Mouse (Mus musculus): ENCODE measurements around the gene Selenoh. TPM values are rescaled to one million over a fixed set of nuclear protein-coding genes. Genes with fewer than 3 reads are reported as not detected.
A peak's percentile ranks its signal among the peaks of the same experiment; 100 is the strongest.

Gene Selenoh
- polyA plus RNA-seq, 1 experiment from 2014 or later: 419 TPM

GRCm38 (mm10) chr2:84711898-84712297 is 41.3 kb upstream of the Selenoh start:
- no peak for ATAC-seq (ENCODE audit: insufficient read depth)
- no peaks in the 10 kb centered on the region for H3K9me3 ChIP-seq (ENCODE audit: low read depth, low read length)

GRCm38 (mm10) chr2:84707523-84707922 is 37.0 kb upstream of the Selenoh start:
- H3K27me3 ChIP-seq (ENCODE audit: insufficient read depth, low read length): no peaks in the 10 kb centered on the region

More at GRCm38 (mm10) chr2:84711898-84712297, 41.3 kb upstream of the Selenoh start:
- Histone ChIP-seq H3K4me2 (no peak overlapping the region), H3K4me3 (ENCODE audit: low read depth, low read length) (no peak overlapping the region), H3K27ac (ENCODE audit: low read depth) (no peak overlapping the region), H3K27me3 (ENCODE audit: insufficient read depth, low read length) (no peaks in the 10 kb centered on the region), H3K9ac (no peak overlapping the region), H3K36me3 (ENCODE audit: insufficient read depth) (peaks cover 46% of the 10 kb centered on the region), H3K4me1 (ENCODE audit: insufficient read depth) (no peaks in the 10 kb centered on the region)
- TF ChIP-seq CTCF (IDR thresholded peaks at IDR 0.05; ENCODE audit: low read depth): no peak
- WGBS: 92% methylated on average over 2 of the region's 2 CpGs
- DNase-seq: no peak

GRCm38 (mm10) chr2:84705295-84705694 is 34.7 kb upstream of the Selenoh start:
- Histone ChIP-seq H3K4me3 (ENCODE audit: low read depth, low read length) (no peak overlapping the region), H3K9me3 (ENCODE audit: low read depth, low read length) (no peaks in the 10 kb centered on the region), H3K4me1 (ENCODE audit: insufficient read depth) (no peaks in the 10 kb centered on the region), H3K4me2 (no peak overlapping the region), H3K36me3 (ENCODE audit: insufficient read depth) (peaks cover 59% of the 10 kb centered on the region), H3K27me3 (ENCODE audit: insufficient read depth, low read length) (no peaks in the 10 kb centered on the region), H3K27ac (ENCODE audit: low read depth) (no peak overlapping the region), H3K9ac (no peak overlapping the region)
- DNase-seq: no peak
- 89% methylated on average over 1 of the region's 1 CpGs for WGBS
- no peak for ATAC-seq (ENCODE audit: insufficient read depth)
- TF ChIP-seq CTCF (IDR thresholded peaks at IDR 0.05; ENCODE audit: low read depth): no peak

More at GRCm38 (mm10) chr2:84707523-84707922, 37.0 kb upstream of the Selenoh start:
- ATAC-seq (ENCODE audit: insufficient read depth) (no peak), DNase-seq (no peak)
- no peak overlapping the region for H3K9ac ChIP-seq
- H3K4me1 ChIP-seq (ENCODE audit: insufficient read depth): no peaks in the 10 kb centered on the region
- no peak overlapping the region for H3K4me3 ChIP-seq (ENCODE audit: low read depth, low read length)
- H3K9me3 ChIP-seq (ENCODE audit: low read depth, low read length): no peaks in the 10 kb centered on the region
- peaks cover 63% of the 10 kb centered on the region for H3K36me3 ChIP-seq (ENCODE audit: insufficient read depth)
- no peak for TF ChIP-seq CTCF (IDR thresholded peaks at IDR 0.05; ENCODE audit: low read depth)
- no peak overlapping the region for H3K27ac ChIP-seq (ENCODE audit: low read depth)
- H3K4me2 ChIP-seq: no peak overlapping the region
- 75% methylated on average over 1 of the region's 1 CpGs for WGBS

- Histone ChIP-seq H3K9me3 (ENCODE audit: low read depth, low read length) (no peaks in the 10 kb centered on the region), H3K27ac (ENCODE audit: low read depth) (no peak overlapping the region), H3K4me2 (no peak overlapping the region), H3K36me3 (ENCODE audit: insufficient read depth) (peaks cover 50% of the 10 kb centered on the region), H3K27me3 (ENCODE audit: insufficient read depth, low read length) (no peaks in the 10 kb centered on the region), H3K9ac (no peak overlapping the region), H3K4me3 (ENCODE audit: low read depth, low read length) (no peak overlapping the region), H3K4me1 (ENCODE audit: insufficient read depth) (no peaks in the 10 kb centered on the region)
- ATAC-seq (ENCODE audit: insufficient read depth) (no peak), DNase-seq (no peak)
- no peak for TF ChIP-seq CTCF (IDR thresholded peaks at IDR 0.05; ENCODE audit: low read depth)
- WGBS: 82% methylated on average over 5 of the region's 5 CpGs
Measured at GRCm38 (mm10) chr2:84704329-84704728, 33.8 kb upstream of the Selenoh start.

GRCm38 (mm10) chr2:84703497-84703896 is 32.9 kb upstream of the Selenoh start:
- no peak overlapping the region for H3K4me3 ChIP-seq (ENCODE audit: low read depth, low read length)
- DNase-seq (no peak), ATAC-seq (ENCODE audit: insufficient read depth) (no peak)
- no peak overlapping the region for H3K9ac ChIP-seq
- no peaks in the 10 kb centered on the region for H3K27me3 ChIP-seq (ENCODE audit: insufficient read depth, low read length)
- H3K27ac ChIP-seq (ENCODE audit: low read depth): no peak overlapping the region
- no peaks in the 10 kb centered on the region for H3K9me3 ChIP-seq (ENCODE audit: low read depth, low read length)
- TF ChIP-seq CTCF (IDR thresholded peaks at IDR 0.05; ENCODE audit: low read depth): no peak
- WGBS: 93% methylated on average over 1 of the region's 1 CpGs
- peaks cover 51% of the 10 kb centered on the region for H3K36me3 ChIP-seq (ENCODE audit: insufficient read depth)
- H3K4me2 ChIP-seq: no peak overlapping the region
- no peaks in the 10 kb centered on the region for H3K4me1 ChIP-seq (ENCODE audit: insufficient read depth)

- peak; percentile 80 for DNase-seq
- no peak overlapping the region for H3K27ac ChIP-seq (ENCODE audit: low read depth)
- H3K4me3 ChIP-seq (ENCODE audit: low read depth, low read length): no peak overlapping the region
- H3K9me3 ChIP-seq (ENCODE audit: low read depth, low read length): no peaks in the 10 kb centered on the region
- WGBS: 76% methylated on average over 5 of the region's 5 CpGs
- no peaks in the 10 kb centered on the region for H3K4me1 ChIP-seq (ENCODE audit: insufficient read depth)
- H3K4me2 ChIP-seq: no peak overlapping the region
- no peak overlapping the region for H3K9ac ChIP-seq
- ATAC-seq (ENCODE audit: insufficient read depth): peak; percentile 76
- H3K36me3 ChIP-seq (ENCODE audit: insufficient read depth): peaks cover 79% of the 10 kb centered on the region
- TF ChIP-seq CTCF (IDR thresholded peaks at IDR 0.05; ENCODE audit: low read depth): no peak
- no peaks in the 10 kb centered on the region for H3K27me3 ChIP-seq (ENCODE audit: insufficient read depth, low read length)
Measured at GRCm38 (mm10) chr2:84695007-84695695, 24.6 kb upstream of the Selenoh start.

- H3K4me1 ChIP-seq (ENCODE audit: insufficient read depth): no peaks in the 10 kb centered on the region
- H3K4me2 ChIP-seq: no peak overlapping the region
- TF ChIP-seq CTCF (IDR thresholded peaks at IDR 0.05; ENCODE audit: low read depth): no peak
- no peaks in the 10 kb centered on the region for H3K27me3 ChIP-seq (ENCODE audit: insufficient read depth, low read length)
- no peak overlapping the region for H3K4me3 ChIP-seq (ENCODE audit: low read depth, low read length)
- WGBS: 90% methylated on average over 12 of the region's 12 CpGs
- H3K27ac ChIP-seq (ENCODE audit: low read depth): no peak overlapping the region
- DNase-seq: no peak
- no peaks in the 10 kb centered on the region for H3K9me3 ChIP-seq (ENCODE audit: low read depth, low read length)
- H3K36me3 ChIP-seq (ENCODE audit: insufficient read depth): peaks cover 93% of the 10 kb centered on the region
- H3K9ac ChIP-seq: no peak overlapping the region
- ATAC-seq (ENCODE audit: insufficient read depth): no peak
Measured at GRCm38 (mm10) chr2:84690050-84690449, 19.5 kb upstream of the Selenoh start.

All from lung, embryonic 14.5 days (tissue).